Mouse (Mus musculus): ENCODE measurements around the gene Inip. TPM values are rescaled to one million over a fixed set of nuclear protein-coding genes. Genes with fewer than 3 reads are reported as not detected.

The Inip gene
- total and polyA plus RNA-seq, 2 experiments, result 2.3 to 3.4 TPM

GRCm38 (mm10) chr4:59780568-59780967 is 20.8 kb downstream of the Inip start:
- Histone ChIP-seq H3K4me1 (ENCODE audit: control insufficient read depth, insufficient read depth, low read length) (peaks cover 6% of the 10 kb centered on the region), H3K79me2 (ENCODE audit: control insufficient read depth, insufficient read depth, low read length) (peaks cover 15% of the 10 kb centered on the region), H3K9ac (ENCODE audit: low read depth, low read length) (no peak overlapping the region), H3K27me3 (ENCODE audit: control insufficient read depth, insufficient read depth, low read length) (no peaks in the 10 kb centered on the region), H3K4me3 (ENCODE audit: insufficient read depth, low read depth, low read length) (no peak overlapping the region), H3K27ac (replicated peaks; ENCODE audit: insufficient read depth, low read depth, low read length) (no peak overlapping the region), H3K36me3 (ENCODE audit: control insufficient read depth, insufficient read depth, low read length) (peaks cover 1% of the 10 kb centered on the region; the same call in 1 of the 2 replicates)
- DNase-seq (ENCODE audit: extremely low read depth, low read depth, low spot score), result no peak
- 2% methylated on average over 1 of the region's 1 CpGs for WGBS
- no peak for TF ChIP-seq CTCF (IDR thresholded peaks at IDR 0.05; ENCODE audit: low read depth, low read length)
- no peak for TF ChIP-seq POLR2A (IDR thresholded peaks at IDR 0.05; ENCODE audit: extremely low read depth, insufficient read depth, low read length)

DNA sequence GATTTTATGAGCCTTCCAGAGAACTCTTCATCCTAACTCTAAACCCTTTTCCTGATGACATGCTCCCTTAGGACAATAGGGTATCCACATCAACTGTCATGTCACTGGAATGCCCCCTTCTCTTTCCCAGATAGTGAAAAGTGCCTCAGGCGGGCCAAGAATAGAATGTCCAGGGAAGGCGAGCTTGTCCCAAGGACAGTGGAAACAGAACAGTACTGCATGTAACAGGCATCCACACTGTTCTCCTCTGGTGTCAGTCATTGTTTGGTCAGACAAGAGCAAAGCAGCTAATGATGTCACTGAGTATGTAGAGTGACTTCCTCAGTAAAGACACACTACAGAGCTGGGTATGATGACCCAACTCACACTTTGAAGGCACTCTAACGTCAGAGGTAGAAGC is 23.6 kb downstream of the Inip start:
- 63% methylated on average over 3 of the region's 3 CpGs for WGBS

GRCm38 (mm10) chr4:59772171-59772879 is 29.1 kb downstream of the Inip start:
- no peak for DNase-seq (ENCODE audit: extremely low read depth, low read depth, low spot score)
- Histone ChIP-seq H3K27me3 (ENCODE audit: control insufficient read depth, insufficient read depth, low read length) (no peaks in the 10 kb centered on the region), H3K4me1 (ENCODE audit: control insufficient read depth, insufficient read depth, low read length) (no peaks in the 10 kb centered on the region), H3K79me2 (ENCODE audit: control insufficient read depth, insufficient read depth, low read length) (no peaks in the 10 kb centered on the region; the same call in 1 of the 2 replicates), H3K9ac (ENCODE audit: low read depth, low read length) (no peak overlapping the region), H3K27ac (replicated peaks; ENCODE audit: insufficient read depth, low read depth, low read length) (no peak overlapping the region), H3K4me3 (ENCODE audit: insufficient read depth, low read depth, low read length) (no peak overlapping the region), H3K36me3 (ENCODE audit: control insufficient read depth, insufficient read depth, low read length) (peaks cover 26% of the 10 kb centered on the region)
- TF ChIP-seq CTCF (IDR thresholded peaks at IDR 0.05; ENCODE audit: low read depth, low read length), result no peak
- TF ChIP-seq POLR2A (IDR thresholded peaks at IDR 0.05; ENCODE audit: extremely low read depth, insufficient read depth, low read length), result no peak
- 88% methylated on average over 17 of the region's 17 CpGs for WGBS

More for the DNA sequence above, 23.6 kb downstream of the Inip start:
- Histone ChIP-seq H3K4me3 (ENCODE audit: insufficient read depth, low read depth, low read length) (no peak overlapping the region), H3K27me3 (ENCODE audit: control insufficient read depth, insufficient read depth, low read length) (no peaks in the 10 kb centered on the region), H3K27ac (replicated peaks; ENCODE audit: insufficient read depth, low read depth, low read length) (no peak overlapping the region), H3K4me1 (ENCODE audit: control insufficient read depth, insufficient read depth, low read length) (peaks cover 2% of the 10 kb centered on the region), H3K36me3 (ENCODE audit: control insufficient read depth, insufficient read depth, low read length) (peaks cover 12% of the 10 kb centered on the region), H3K79me2 (ENCODE audit: control insufficient read depth, insufficient read depth, low read length) (peaks cover 8% of the 10 kb centered on the region), H3K9ac (ENCODE audit: low read depth, low read length) (no peak overlapping the region)
- DNase-seq (ENCODE audit: extremely low read depth, low read depth, low spot score), result no peak
- TF ChIP-seq POLR2A (IDR thresholded peaks at IDR 0.05; ENCODE audit: extremely low read depth, insufficient read depth, low read length), result no peak
- no peak for TF ChIP-seq CTCF (IDR thresholded peaks at IDR 0.05; ENCODE audit: low read depth, low read length)

DNA sequence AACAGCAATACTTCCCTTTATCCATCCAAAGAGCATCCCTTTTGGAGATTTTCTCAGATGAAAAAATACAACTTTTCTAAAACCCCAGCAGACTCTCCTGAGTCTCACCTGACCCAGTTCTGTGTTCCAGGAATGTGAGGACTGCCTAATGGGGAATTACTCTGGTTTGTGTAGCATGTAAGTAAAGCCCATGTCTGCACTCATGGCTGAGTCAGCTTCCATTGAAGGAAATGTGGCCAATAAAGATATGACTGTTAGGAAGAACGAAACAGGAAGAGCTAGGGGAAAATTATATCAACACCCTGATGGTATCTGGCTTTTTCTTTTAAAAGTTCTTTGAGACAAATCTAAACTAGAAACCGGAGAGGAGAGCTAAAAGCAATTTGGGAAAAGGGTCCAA is 33.7 kb downstream of the Inip start:
- Histone ChIP-seq H3K36me3 (ENCODE audit: control insufficient read depth, insufficient read depth, low read length) (peaks cover 14% of the 10 kb centered on the region), H3K9ac (ENCODE audit: low read depth, low read length) (no peak overlapping the region), H3K27ac (replicated peaks; ENCODE audit: insufficient read depth, low read depth, low read length) (no peak overlapping the region), H3K27me3 (ENCODE audit: control insufficient read depth, insufficient read depth, low read length) (no peaks in the 10 kb centered on the region), H3K4me3 (ENCODE audit: insufficient read depth, low read depth, low read length) (no peak overlapping the region), H3K4me1 (ENCODE audit: control insufficient read depth, insufficient read depth, low read length) (no peaks in the 10 kb centered on the region), H3K79me2 (ENCODE audit: control insufficient read depth, insufficient read depth, low read length) (no peaks in the 10 kb centered on the region)
- TF ChIP-seq POLR2A (IDR thresholded peaks at IDR 0.05; ENCODE audit: extremely low read depth, insufficient read depth, low read length) (no peak), CTCF (IDR thresholded peaks at IDR 0.05; ENCODE audit: low read depth, low read length) (no peak)
- DNase-seq (ENCODE audit: extremely low read depth, low read depth, low spot score), result no peak
- WGBS, result 64% methylated on average over 2 of the region's 2 CpGs

DNA sequence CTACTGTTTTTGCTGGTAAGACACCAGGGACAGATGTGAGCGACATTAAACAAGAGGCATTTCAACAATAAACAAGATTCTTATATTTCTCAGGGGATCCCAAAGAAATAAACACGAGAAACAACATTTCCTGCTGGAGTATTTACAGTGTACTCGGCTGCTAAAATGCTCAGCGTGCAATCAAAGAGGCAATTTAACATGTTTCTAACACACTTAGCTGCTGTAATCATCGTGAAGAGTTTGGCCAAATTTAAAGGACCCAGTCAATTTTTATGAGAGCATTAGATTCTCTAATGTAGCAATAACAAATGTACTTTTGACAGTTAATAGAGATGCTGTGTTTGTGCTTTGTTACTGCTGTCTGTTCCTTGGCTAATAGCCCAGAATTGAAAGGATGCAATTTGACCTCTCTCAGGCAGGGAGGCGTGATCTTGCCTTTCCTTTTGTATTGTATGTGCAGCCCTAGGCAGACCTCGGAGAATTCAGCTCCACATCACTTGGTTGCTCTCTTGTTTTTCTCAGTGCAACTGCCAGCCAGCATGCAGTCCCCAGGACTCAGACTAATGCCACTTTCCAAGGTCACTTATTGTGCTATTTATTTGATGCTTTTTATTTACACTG is 35.9 kb downstream of the Inip start:
- Histone ChIP-seq H3K4me3 (ENCODE audit: insufficient read depth, low read depth, low read length) (no peak overlapping the region), H3K4me1 (ENCODE audit: control insufficient read depth, insufficient read depth, low read length) (no peaks in the 10 kb centered on the region), H3K27ac (replicated peaks; ENCODE audit: insufficient read depth, low read depth, low read length) (0 out of 2 replicates have a peak overlapping the region, but pooled peaks have one; percentile 34), H3K9ac (ENCODE audit: low read depth, low read length) (no peak overlapping the region), H3K27me3 (ENCODE audit: control insufficient read depth, insufficient read depth, low read length) (no peaks in the 10 kb centered on the region), H3K36me3 (ENCODE audit: control insufficient read depth, insufficient read depth, low read length) (peaks cover 3% of the 10 kb centered on the region; the same call in 1 of the 2 replicates), H3K79me2 (ENCODE audit: control insufficient read depth, insufficient read depth, low read length) (no peaks in the 10 kb centered on the region)
- DNase-seq (ENCODE audit: extremely low read depth, low read depth, low spot score), result peak; percentile 45
- WGBS, result 41% methylated on average over 7 of the region's 7 CpGs
- no peak for TF ChIP-seq CTCF (IDR thresholded peaks at IDR 0.05; ENCODE audit: low read depth, low read length)
- no peak for TF ChIP-seq POLR2A (IDR thresholded peaks at IDR 0.05; ENCODE audit: extremely low read depth, insufficient read depth, low read length)

GRCm38 (mm10) chr4:59764950-59765349 is 36.4 kb downstream of the Inip start:
- no peak overlapping the region for H3K9ac ChIP-seq (ENCODE audit: low read depth, low read length)
- WGBS, result 73% methylated on average over 7 of the region's 7 CpGs

More at GRCm38 (mm10) chr4:59764950-59765349, 36.4 kb downstream of the Inip start:
- no peaks in the 10 kb centered on the region for H3K27me3 ChIP-seq (ENCODE audit: control insufficient read depth, insufficient read depth, low read length)
- no peak for TF ChIP-seq CTCF (IDR thresholded peaks at IDR 0.05; ENCODE audit: low read depth, low read length)
- TF ChIP-seq POLR2A (IDR thresholded peaks at IDR 0.05; ENCODE audit: extremely low read depth, insufficient read depth, low read length), result no peak
- H3K4me3 ChIP-seq (ENCODE audit: insufficient read depth, low read depth, low read length), result no peak overlapping the region
- DNase-seq (ENCODE audit: extremely low read depth, low read depth, low spot score), result no peak
- H3K36me3 ChIP-seq (ENCODE audit: control insufficient read depth, insufficient read depth, low read length), result no peaks in the 10 kb centered on the region
- H3K27ac ChIP-seq (replicated peaks; ENCODE audit: insufficient read depth, low read depth, low read length), result 0 out of 2 replicates have a peak overlapping the region, but pooled peaks have one; percentile 34
- H3K4me1 ChIP-seq (ENCODE audit: control insufficient read depth, insufficient read depth, low read length), result no peaks in the 10 kb centered on the region
- H3K79me2 ChIP-seq (ENCODE audit: control insufficient read depth, insufficient read depth, low read length), result no peaks in the 10 kb centered on the region
